Mouse (Mus musculus) kidney, embryonic 14.5 days (tissue): ENCODE measurements around the gene Klk8. TPM values are rescaled to one million over a fixed set of nuclear protein-coding genes. Genes with fewer than 3 reads are reported as not detected.

Experiments
- ATAC-seq: fragments of 200-750 bp; cut with Nextera tagmentation; 2 replicates; pipeline ENCODE4 v1.8.0; 2017; ENCODE audit warnings: moderate number of reproducible peaks, mild to moderate bottlenecking, moderate TSS enrichment, moderate library complexity; ENCODE audit not compliant: low FRiP score, low TSS enrichment
- H3K27ac ChIP-seq: fragments of 300-500 bp; sonication (generic); 2 replicates; pipeline ENCODE4 v1.5.1; 2014; ENCODE audit warnings: low read depth, mild to moderate bottlenecking, low read length, moderate library complexity, mixed read lengths
- H3K27me3 ChIP-seq: fragments of 300-500 bp; sonication (generic); 2 replicates; pipeline ENCODE4 v1.6.1; 2014; ENCODE audit warnings: mild to moderate bottlenecking, low read length; ENCODE audit not compliant: control insufficient read depth, insufficient read depth
- H3K36me3 ChIP-seq: fragments of 300-500 bp; sonication (generic); 2 replicates; pipeline ENCODE4 v1.6.1; 2014; ENCODE audit warnings: low read length, mixed read lengths; ENCODE audit not compliant: control insufficient read depth, insufficient read depth
- H3K4me1 ChIP-seq: fragments of 300-500 bp; sonication (generic); 2 replicates; pipeline ENCODE4 v1.6.1; 2014; ENCODE audit warnings: low read length, mixed read lengths; ENCODE audit not compliant: control insufficient read depth, insufficient read depth
- H3K4me2 ChIP-seq: fragments of 300-500 bp; sonication (generic); replicated peaks from 2 replicates; pipeline ENCODE4 v1.6.1; 2014; ENCODE audit warnings: low read depth, mild to moderate bottlenecking, low read length
- H3K4me3 ChIP-seq: fragments of 300-500 bp; sonication (generic); 2 replicates; pipeline ENCODE4 v1.5.1; 2014; ENCODE audit warnings: mild to moderate bottlenecking, low read length
- H3K9ac ChIP-seq: fragments of 300-500 bp; sonication (generic); 2 replicates; pipeline ENCODE4 v1.6.1; 2014; ENCODE audit warnings: low read depth, mild to moderate bottlenecking, low read length, moderate library complexity
- H3K9me3 ChIP-seq: fragments of 300-500 bp; sonication (generic); 2 replicates; pipeline ENCODE4 v1.6.1; 2016; ENCODE audit warnings: low read length; ENCODE audit not compliant: control insufficient read depth
- WGBS: fragments of 180-500 bp; shearing (Covaris S2); extraction: QIAGEN DNeasy Blood & Tissue Kit; methylation state at CpG from one replicate; pipeline ENCODE4 v1.1.7; 2014; 5-methylcytosine and 5-hydroxymethylcytosine counted together
- polyA plus RNA-seq: library from polyadenylated mRNA; unstranded; fragments of >200 nt; fragmentation: Nextera tagmentation; extraction: Ambion mirVana; gene quantifications from 2 replicates; pipeline ENCODE4 v1.2.1, GENCODE M21; 2014

Klk8 gene
- polyA plus RNA-seq, 1 experiment from 2014 or later: 38.2 TPM

DNA sequence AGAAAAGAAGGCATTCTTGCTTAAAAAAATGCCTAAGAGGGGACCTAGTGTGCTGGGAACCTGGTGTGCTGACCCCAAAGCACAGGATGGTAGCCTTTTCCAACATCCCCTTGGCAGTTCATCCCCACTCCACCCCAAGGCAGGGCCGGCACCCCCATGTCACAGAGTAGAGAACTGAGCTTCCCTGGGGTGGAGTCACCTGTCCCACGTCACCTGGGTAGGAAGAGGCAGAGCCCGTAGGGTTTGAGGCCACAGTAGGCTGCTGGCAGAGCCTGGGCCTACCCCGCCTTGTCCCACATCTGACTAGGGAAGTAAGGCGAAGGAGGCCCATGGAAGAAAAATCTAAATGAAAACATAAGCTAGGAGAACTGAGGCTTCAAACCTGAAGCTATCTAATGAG, 23.0 kb upstream of the Klk8 start, which contains the start of gene Klk11:
Klk11 (plus strand) TSS at position 241 of the 400 bp plus-strand sequence.
- 92% methylated on average over 5 of the region's 5 CpGs for WGBS
- no peaks in the 10 kb centered on the region for H3K27me3 ChIP-seq
- H3K4me3 ChIP-seq: no peak within 1 kb of the TSS
- no peaks in the 10 kb centered on the region for H3K9me3 ChIP-seq
- no peak within 1 kb of the TSS for H3K9ac ChIP-seq
- no peak within 1 kb of the TSS for H3K27ac ChIP-seq
- no peak within 1 kb of the TSS for H3K4me2 ChIP-seq
- no peak for ATAC-seq
- H3K36me3 ChIP-seq: no peaks in the 10 kb centered on the region
- no peaks in the 10 kb centered on the region for H3K4me1 ChIP-seq

- no peaks in the 10 kb centered on the region for H3K27me3 ChIP-seq
- 66% methylated on average over 6 of the region's 6 CpGs for whole genome bisulfite sequencing
- no peak overlapping the region for H3K4me2 ChIP-seq
- no peak for ATAC-seq
- no peak overlapping the region for H3K27ac ChIP-seq
- no peaks in the 10 kb centered on the region for H3K4me1 ChIP-seq
- H3K9ac ChIP-seq: no peak overlapping the region
- no peaks in the 10 kb centered on the region for H3K36me3 ChIP-seq
- H3K9me3 ChIP-seq: no peaks in the 10 kb centered on the region
- H3K4me3 ChIP-seq: no peak overlapping the region
Observed at GRCm38 (mm10) chr7:43774802-43775201, 22.6 kb upstream of the Klk8 start.

GRCm38 (mm10) chr7:43775311-43776057, 21.9 kb upstream of the Klk8 start:
- Histone ChIP-seq H3K27ac (no peak overlapping the region), H3K9me3 (no peaks in the 10 kb centered on the region), H3K36me3 (no peaks in the 10 kb centered on the region), H3K4me1 (no peaks in the 10 kb centered on the region), H3K27me3 (no peaks in the 10 kb centered on the region), H3K4me3 (no peak overlapping the region), H3K4me2 (no peak overlapping the region), H3K9ac (no peak overlapping the region)
- WGBS: 44% methylated on average over 7 of the region's 7 CpGs
- ATAC-seq: no peak

GRCm38 (mm10) chr7:43776506-43776905, 20.9 kb upstream of the Klk8 start:
- Histone ChIP-seq H3K36me3 (no peaks in the 10 kb centered on the region), H3K4me1 (no peaks in the 10 kb centered on the region), H3K4me3 (no peak overlapping the region), H3K27ac (no peak overlapping the region), H3K27me3 (no peaks in the 10 kb centered on the region), H3K9ac (no peak overlapping the region), H3K9me3 (no peaks in the 10 kb centered on the region), H3K4me2 (no peak overlapping the region)
- WGBS: 80% methylated on average over 5 of the region's 5 CpGs
- no peak for ATAC-seq

- WGBS: 92% methylated on average over 12 of the region's 12 CpGs
- H3K27ac ChIP-seq: no peak overlapping the region
- no peak overlapping the region for H3K4me2 ChIP-seq
- H3K27me3 ChIP-seq: no peaks in the 10 kb centered on the region
- no peak overlapping the region for H3K9ac ChIP-seq
- H3K9me3 ChIP-seq: no peaks in the 10 kb centered on the region
- no peaks in the 10 kb centered on the region for H3K4me1 ChIP-seq
- H3K4me3 ChIP-seq: no peak overlapping the region
- no peak for ATAC-seq
- no peaks in the 10 kb centered on the region for H3K36me3 ChIP-seq
Observed at GRCm38 (mm10) chr7:43777423-43777822, 20.0 kb upstream of the Klk8 start.

DNA sequence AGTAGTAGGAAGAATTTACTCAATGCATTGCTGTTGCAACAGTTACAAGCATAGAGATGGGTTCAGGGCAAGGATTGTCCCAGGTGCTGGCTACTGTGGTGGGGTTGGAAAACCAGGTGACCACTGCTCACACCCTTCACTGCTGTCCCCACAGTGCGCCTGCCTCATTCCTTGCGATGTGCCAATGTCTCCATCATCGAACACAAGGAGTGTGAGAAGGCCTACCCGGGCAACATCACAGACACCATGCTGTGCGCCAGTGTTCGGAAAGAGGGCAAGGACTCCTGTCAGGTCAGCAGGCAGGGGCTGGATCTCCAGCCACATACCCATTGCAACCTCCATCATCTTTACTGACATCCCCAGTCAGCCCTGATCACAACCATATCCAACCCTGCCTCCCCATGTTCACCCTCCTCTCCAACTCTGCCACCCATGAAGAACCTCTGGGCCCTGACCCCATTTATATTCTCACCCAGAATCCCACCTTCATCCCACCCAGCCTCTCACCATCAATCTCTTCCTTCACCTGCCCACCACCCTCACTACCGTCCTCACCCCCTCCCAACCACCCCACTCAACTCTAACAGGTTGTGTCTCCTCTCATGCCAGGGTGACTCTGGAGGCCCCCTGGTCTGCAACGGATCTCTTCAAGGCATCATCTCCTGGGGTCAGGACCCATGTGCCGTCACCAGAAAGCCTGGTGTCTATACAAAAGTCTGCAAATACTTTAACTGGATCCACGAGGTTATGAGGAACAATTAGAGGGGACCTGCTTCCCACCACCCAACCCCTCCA, 19.0 kb upstream of the Klk8 start:
- WGBS: 87% methylated on average over 10 of the region's 10 CpGs
- ATAC-seq: no peak
- H3K9ac ChIP-seq: no peak overlapping the region

GRCm38 (mm10) chr7:43780241-43780640, 17.1 kb upstream of the Klk8 start:
- H3K4me3 ChIP-seq: no peak overlapping the region
- 0 out of 2 replicates have a peak, but pooled peaks cover 4% of the 10 kb centered on the region for H3K4me1 ChIP-seq
- no peaks in the 10 kb centered on the region for H3K9me3 ChIP-seq
- H3K27ac ChIP-seq: no peak overlapping the region
- 0 out of 2 replicates have a peak, but pooled peaks cover 6% of the 10 kb centered on the region for H3K27me3 ChIP-seq
- H3K4me2 ChIP-seq: no peak overlapping the region
- H3K36me3 ChIP-seq: no peaks in the 10 kb centered on the region
- H3K9ac ChIP-seq: no peak overlapping the region
- ATAC-seq: no peak
- WGBS: 73% methylated on average over 6 of the region's 6 CpGs

More for the DNA sequence above, 19.0 kb upstream of the Klk8 start:
- Histone ChIP-seq H3K4me3 (no peak overlapping the region), H3K9me3 (no peaks in the 10 kb centered on the region), H3K4me2 (no peak overlapping the region), H3K36me3 (no peaks in the 10 kb centered on the region), H3K4me1 (0 out of 2 replicates have a peak, but pooled peaks cover 4% of the 10 kb centered on the region), H3K27me3 (0 out of 2 replicates have a peak, but pooled peaks cover 5% of the 10 kb centered on the region), H3K27ac (no peak overlapping the region)

DNA sequence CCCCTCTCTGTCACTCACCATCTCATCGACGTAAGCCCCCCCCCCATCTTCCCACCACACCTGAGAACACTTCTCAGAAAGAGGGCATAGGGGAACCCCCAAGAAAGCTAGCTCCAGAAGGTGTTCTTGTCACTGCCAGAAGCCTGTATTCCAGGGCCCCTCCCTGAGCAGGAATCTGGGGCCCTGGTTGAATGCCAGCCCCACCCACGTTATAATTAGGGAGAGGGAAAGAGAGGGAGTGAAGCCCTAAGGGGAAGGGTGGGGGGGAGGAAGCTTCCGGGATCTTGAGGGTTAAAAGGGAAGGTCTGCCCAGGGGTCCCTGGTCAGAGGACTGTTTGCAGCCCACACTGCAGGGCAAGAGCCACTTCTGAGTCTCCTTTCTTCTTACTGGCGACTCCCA, 16.6 kb upstream of the Klk8 start, which contains the start of gene Klk10:
Klk10 (plus strand) TSS at position 290 of the 400 bp plus-strand sequence.
- no peak for ATAC-seq
- WGBS: 49% methylated on average over 5 of the region's 5 CpGs
- Histone ChIP-seq H3K4me1 (0 out of 2 replicates have a peak, but pooled peaks cover 4% of the 10 kb centered on the region), H3K27me3 (0 out of 2 replicates have a peak, but pooled peaks cover 6% of the 10 kb centered on the region), H3K4me3 (no peak within 1 kb of the TSS), H3K9me3 (no peaks in the 10 kb centered on the region), H3K27ac (no peak within 1 kb of the TSS), H3K36me3 (no peaks in the 10 kb centered on the region), H3K4me2 (no peak within 1 kb of the TSS), H3K9ac (no peak within 1 kb of the TSS)

GRCm38 (mm10) chr7:43781541-43781940, 15.8 kb upstream of the Klk8 start:
- Histone ChIP-seq H3K4me2 (no peak overlapping the region), H3K9me3 (no peaks in the 10 kb centered on the region), H3K4me1 (0 out of 2 replicates have a peak, but pooled peaks cover 4% of the 10 kb centered on the region), H3K27ac (no peak overlapping the region), H3K4me3 (no peak overlapping the region), H3K9ac (no peak overlapping the region), H3K27me3 (0 out of 2 replicates have a peak, but pooled peaks cover 6% of the 10 kb centered on the region), H3K36me3 (no peaks in the 10 kb centered on the region)
- 92% methylated on average over 11 of the region's 11 CpGs for WGBS
- ATAC-seq: no peak
